Mouse (Mus musculus) MEL (cell line): Measurements from ENCODE around the gene Magi2. TPM values are rescaled to one million over a fixed set of nuclear protein-coding genes. Genes with fewer than 3 reads are reported as not detected.

Experiments
- DNase-seq: peaks from one replicate; pipeline ENCODE4 v3.0.0; 2011; ENCODE audit warnings: low read depth, low spot score
- H3K27ac ChIP-seq: 2 replicates; pipeline ENCODE4 v1.5.1; 2012; ENCODE audit warnings: low read depth, mild to moderate bottlenecking, control low read depth, low read length, moderate library complexity; ENCODE audit not compliant: control insufficient read depth
- H3K27me3 ChIP-seq, 2 experiments: fragments of 150-350 bp in 1 of 2; sonication (generic) in 1 of 2; 2 replicates each; pipeline ENCODE4 v1.6.1; 2012; ENCODE audit warnings: low read length in 2 of 2, mild to moderate bottlenecking in 2 of 2, improper control_type of control experiment in 1 of 2, moderate library complexity in 1 of 2; ENCODE audit not compliant: insufficient read depth in 2 of 2, control insufficient read depth in 1 of 2
- H3K36me3 ChIP-seq, 2 experiments: 2 replicates each; pipeline ENCODE4 v1.6.1; 2012 to 2014; ENCODE audit warnings: low read length in 2 of 2, improper control_type of control experiment in 1 of 2, inconsistent platforms in 1 of 2, mild to moderate bottlenecking in 1 of 2; ENCODE audit not compliant: insufficient read depth in 2 of 2, control insufficient read depth in 1 of 2
- H3K4me1 ChIP-seq, 2 experiments: fragments of 150-350 bp in 1 of 2; sonication (generic) in 1 of 2; 2 replicates each; pipeline ENCODE4 v1.6.1; 2012; ENCODE audit warnings: low read length in 2 of 2, improper control_type of control experiment in 1 of 2, mild to moderate bottlenecking in 1 of 2; ENCODE audit not compliant: insufficient read depth in 2 of 2, control insufficient read depth in 1 of 2
- H3K4me3 ChIP-seq, 2 experiments: fragments of 150-350 bp in 1 of 2; sonication (generic) in 1 of 2; 2 replicates each; pipeline ENCODE4 v1.5.1; 2012; ENCODE audit warnings: low read depth in 2 of 2, low read length in 2 of 2, mild to moderate bottlenecking in 2 of 2, moderate library complexity in 2 of 2, control low read depth in 1 of 2, improper control_type of control experiment in 1 of 2; ENCODE audit not compliant: control insufficient read depth in 1 of 2, insufficient read depth in 1 of 2
- H3K79me2 ChIP-seq: 2 replicates; pipeline ENCODE4 v1.6.1; 2012; ENCODE audit warnings: mild to moderate bottlenecking, low read length, moderate library complexity; ENCODE audit not compliant: control insufficient read depth, poor library complexity, insufficient read depth
- H3K9ac ChIP-seq: 2 replicates; pipeline ENCODE4 v1.6.1; 2012; ENCODE audit warnings: low read depth, mild to moderate bottlenecking, control low read depth, low read length, moderate library complexity; ENCODE audit not compliant: control insufficient read depth, poor library complexity, severe bottlenecking
- H3K9me3 ChIP-seq: fragments of 150-350 bp; sonication (generic); replicated peaks from 2 replicates; pipeline ENCODE4 v1.6.1; 2012; ENCODE audit warnings: mild to moderate bottlenecking, low read length, improper control_type of control experiment, moderate library complexity; ENCODE audit not compliant: insufficient read depth
- BHLHE40 ChIP-seq: IDR thresholded peaks from 2 replicates; pipeline ENCODE4 v1.6.1; 2012; ENCODE audit warnings: low read depth, mild to moderate bottlenecking, inconsistent platforms, low read length, improper control_type of control experiment, borderline replicate concordance
- CHD1 ChIP-seq: IDR thresholded peaks from 2 replicates; pipeline ENCODE4 v1.6.1; 2012; ENCODE audit warnings: low read depth, mild to moderate bottlenecking, inconsistent platforms, low read length, improper control_type of control experiment
- E2F4 ChIP-seq: IDR thresholded peaks from 2 replicates; pipeline ENCODE4 v1.6.1; 2011; ENCODE audit warnings: low read depth, low read length, improper control_type of control experiment, borderline replicate concordance
- ELF1 ChIP-seq: IDR thresholded peaks from 2 replicates; pipeline ENCODE4 v1.6.1; 2014; ENCODE audit warnings: low read depth, mild to moderate bottlenecking, inconsistent platforms, low read length, improper control_type of control experiment, moderate library complexity
- EP300 ChIP-seq, 2 experiments: IDR thresholded peaks; 2 replicates each; pipeline ENCODE4 v1.6.1; 2011; ENCODE audit warnings: improper control_type of control experiment in 2 of 2, low read length in 2 of 2, low read depth in 1 of 2, mild to moderate bottlenecking in 1 of 2
- ETS1 ChIP-seq: IDR thresholded peaks from 2 replicates; pipeline ENCODE4 v1.6.1; 2012; ENCODE audit warnings: low read depth, mild to moderate bottlenecking, inconsistent platforms, low read length, improper control_type of control experiment, moderate library complexity
- GABPA ChIP-seq: IDR thresholded peaks from 2 replicates; pipeline ENCODE4 v1.6.1; 2012; ENCODE audit warnings: low read depth, mild to moderate bottlenecking, inconsistent platforms, low read length, improper control_type of control experiment, moderate library complexity
- GATA1 ChIP-seq: IDR thresholded peaks from 2 replicates; pipeline ENCODE4 v1.6.1; 2011; ENCODE audit warnings: low read depth, low read length, improper control_type of control experiment
- HCFC1 ChIP-seq: IDR thresholded peaks from 2 replicates; pipeline ENCODE4 v1.6.1; 2012; ENCODE audit warnings: low read depth, mild to moderate bottlenecking, inconsistent platforms, low read length, improper control_type of control experiment, moderate library complexity
- JUND ChIP-seq: IDR thresholded peaks from 2 replicates; pipeline ENCODE4 v1.6.1; 2011; ENCODE audit warnings: low read depth, mild to moderate bottlenecking, improper control_type of control experiment, low read length
- KAT2A ChIP-seq: conservative IDR thresholded peaks from 2 replicates; pipeline ENCODE4 v1.6.1; 2012; ENCODE audit warnings: low read depth, low read length, improper control_type of control experiment, inconsistent platforms
- MAFK ChIP-seq: IDR thresholded peaks from 2 replicates; pipeline ENCODE4 v1.6.1; 2011; ENCODE audit warnings: low read depth, mild to moderate bottlenecking, low read length, improper control_type of control experiment, borderline replicate concordance
- MAZ ChIP-seq: IDR thresholded peaks from 2 replicates; pipeline ENCODE4 v1.6.1; 2012; ENCODE audit warnings: low read depth, mild to moderate bottlenecking, inconsistent platforms, low read length, improper control_type of control experiment
- MEF2A ChIP-seq: IDR thresholded peaks from 2 replicates; pipeline ENCODE4 v1.6.1; 2014; ENCODE audit warnings: low read depth, mild to moderate bottlenecking, inconsistent platforms, low read length, improper control_type of control experiment; ENCODE audit not compliant: poor library complexity, insufficient replicate concordance, severe bottlenecking; ENCODE audit errors: extremely low read depth
- MYB ChIP-seq: IDR thresholded peaks from 2 replicates; pipeline ENCODE4 v1.6.1; 2011; ENCODE audit warnings: mild to moderate bottlenecking, low read depth, low read length, improper control_type of control experiment
- NELFE ChIP-seq: IDR thresholded peaks from 2 replicates; pipeline ENCODE4 v1.6.1; 2011; ENCODE audit warnings: low read depth, low read length, improper control_type of control experiment
- NRF1 ChIP-seq: IDR thresholded peaks from 2 replicates; pipeline ENCODE4 v1.6.1; 2014; ENCODE audit warnings: low read depth, mild to moderate bottlenecking, inconsistent platforms, low read length, improper control_type of control experiment, moderate library complexity; ENCODE audit not compliant: poor library complexity, insufficient read depth, severe bottlenecking
- POLR2A ChIP-seq, 2 experiments: IDR thresholded peaks; 2 replicates each; pipeline ENCODE4 v1.6.1; 2011 to 2012; ENCODE audit warnings: low read length in 2 of 2, mild to moderate bottlenecking in 2 of 2, control low read depth in 1 of 2, improper control_type of control experiment in 1 of 2, low read depth in 1 of 2, moderate library complexity in 1 of 2; ENCODE audit not compliant: control insufficient read depth in 1 of 2, insufficient read depth in 1 of 2, poor library complexity in 1 of 2
- RAD21 ChIP-seq: IDR thresholded peaks from 2 replicates; pipeline ENCODE4 v1.6.1; 2011; ENCODE audit warnings: mild to moderate bottlenecking, low read depth, low read length, improper control_type of control experiment
- SIN3A ChIP-seq: IDR thresholded peaks from 2 replicates; pipeline ENCODE4 v1.6.1; 2012; ENCODE audit warnings: low read length, improper control_type of control experiment, inconsistent platforms
- TCF12 ChIP-seq: IDR thresholded peaks from 2 replicates; pipeline ENCODE4 v1.6.1; 2014; ENCODE audit warnings: low read depth, mild to moderate bottlenecking, inconsistent platforms, low read length, improper control_type of control experiment, moderate library complexity
- USF1 ChIP-seq: IDR thresholded peaks from 2 replicates; pipeline ENCODE4 v1.6.1; 2014; ENCODE audit warnings: low read depth, mild to moderate bottlenecking, inconsistent platforms, low read length, improper control_type of control experiment, moderate library complexity
- ZMIZ1 ChIP-seq: IDR thresholded peaks from 2 replicates; pipeline ENCODE4 v1.6.1; 2012; ENCODE audit warnings: low read depth, mild to moderate bottlenecking, inconsistent platforms, low read length, improper control_type of control experiment, moderate library complexity
- polyA plus RNA-seq, 2 experiments: library from polyadenylated mRNA; stranded (reverse) in 1 of 2; unstranded in 1 of 2; fragments of >175 nt in 1 of 2; fragments of >200 nt in 1 of 2; gene quantifications; 2 replicates each; pipeline versions ENCODE4 v1.2.1 to v1.2.4; 2012; ENCODE audit warnings: low replicate concordance in 2 of 2, low read depth in 1 of 2; ENCODE audit not compliant: insufficient read length in 2 of 2, insufficient read depth in 1 of 2, missing spikeins in 1 of 2
- total RNA-seq: library from RNA; depleted of rRNA; stranded (reverse); fragments of 300-350 nt; gene quantifications from 2 replicates; pipeline ENCODE4 v1.2.3, GENCODE M21; 2012

Magi2 gene
- total and polyA plus RNA-seq, 3 experiments: 0.46 to 0.47 TPM; not detected in 1

GRCm38 (mm10) chr5:20256933-20257332, 1030.1 kb downstream of the Magi2 start:
- Histone ChIP-seq H3K4me3 (no peak overlapping the region), H3K27ac (no peak overlapping the region), H3K27me3 (no peaks in the 10 kb centered on the region), H3K4me1 (no peaks in the 10 kb centered on the region), H3K79me2 (no peaks in the 10 kb centered on the region), H3K9me3 (no peaks in the 10 kb centered on the region), H3K9ac (no peak overlapping the region), H3K36me3 (no peaks in the 10 kb centered on the region)
- TF ChIP-seq MAZ (no peak), NRF1 (no peak), GATA1 (no peak), MEF2A (no peak), RAD21 (no peak), GABPA (no peak), USF1 (no peak), CHD1 (no peak), ELF1 (no peak)
- no peak for DNase-seq

DNA sequence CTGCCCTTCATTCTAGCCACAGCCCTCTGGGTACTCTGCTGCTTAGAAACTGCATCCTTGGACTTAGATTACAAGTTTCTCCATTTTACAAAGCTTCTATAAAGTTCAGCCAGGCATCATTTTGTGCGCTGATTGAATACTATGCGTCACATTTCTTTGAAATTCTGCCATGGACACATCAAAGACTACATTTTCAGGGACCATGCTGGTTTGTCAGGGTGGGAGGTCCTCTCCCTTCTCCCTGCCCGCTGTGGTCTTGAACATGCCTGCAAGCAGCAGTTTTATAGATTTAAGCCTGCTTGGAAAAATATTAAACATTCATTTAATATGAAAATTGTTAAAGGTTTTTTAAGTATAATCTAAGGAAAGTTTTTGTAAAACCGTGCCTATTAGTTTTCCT, 1030.6 kb downstream of the Magi2 start:
- Histone ChIP-seq H3K36me3 (no peaks in the 10 kb centered on the region), H3K9ac (no peak overlapping the region), H3K27ac (no peak overlapping the region), H3K79me2 (no peaks in the 10 kb centered on the region), H3K4me1 (no peaks in the 10 kb centered on the region), H3K27me3 (no peaks in the 10 kb centered on the region), H3K4me3 (no peak overlapping the region), H3K9me3 (no peaks in the 10 kb centered on the region)
- no peak for DNase-seq
- no peak for TF ChIP-seq SIN3A
- no peak for TF ChIP-seq NELFE
- TF ChIP-seq KAT2A: no peak
- TF ChIP-seq POLR2A (IDR thresholded peaks at IDR 0.05; ENCODE audit: control insufficient read depth in 1 of 2, insufficient read depth in 1 of 2, low read depth in 1 of 2, low read length in 2 of 2, poor library complexity in 1 of 2): no peak
- no peak for TF ChIP-seq MYB
- no peak for TF ChIP-seq JUND
- TF ChIP-seq GATA1: no peak
- TF ChIP-seq GABPA: no peak
- no peak for TF ChIP-seq ZMIZ1
- no peak for TF ChIP-seq MAZ
- TF ChIP-seq E2F4: no peak
- TF ChIP-seq ELF1: no peak
- no peak for TF ChIP-seq HCFC1
- TF ChIP-seq BHLHE40: no peak
- TF ChIP-seq TCF12: no peak
- no peak for TF ChIP-seq MAFK
- no peak for TF ChIP-seq ETS1
- TF ChIP-seq EP300 (IDR thresholded peaks at IDR 0.05; ENCODE audit: low read depth in 1 of 2, low read length in 2 of 2): no peak
- no peak for TF ChIP-seq NRF1
